Mouse (Mus musculus) testis, adult 2 months (tissue): ENCODE results near the gene Zfp592.

Source experiments
- CTCF ChIP-seq: fragments of 200-500 bp; IDR thresholded peaks from 2 replicates; pipeline ENCODE4 v1.5.1; 2012; ENCODE audit warnings: low read depth, mild to moderate bottlenecking, inconsistent platforms, low read length, moderate library complexity; ENCODE audit not compliant: control insufficient read depth, insufficient read depth, insufficient replicate concordance
- POLR2A ChIP-seq: fragments of 200-500 bp; IDR thresholded peaks from 2 replicates; pipeline ENCODE4 v1.6.1; 2012; ENCODE audit warnings: low read depth, mild to moderate bottlenecking, inconsistent platforms, low read length, moderate library complexity; ENCODE audit not compliant: control insufficient read depth

GRCm38 (mm10) chr7:81094104-81094757, 100.8 kb downstream of the Zfp592 start:
- no peak for TF ChIP-seq POLR2A
- no peak for TF ChIP-seq CTCF
